Mouse (Mus musculus) left cerebral cortex, postnatal 10 days (tissue): Measurements from ENCODE around the gene Slitrk2. TPM values are rescaled to one million over a fixed set of nuclear protein-coding genes. Genes with fewer than 3 reads are reported as not detected.

Experiments
- DNase-seq, 2 experiments: peaks; one replicate each; pipeline ENCODE4 v3.0.0; 2021 to 2022; ENCODE audit warnings: low spot score in 2 of 2, mixed read lengths in 1 of 2; ENCODE audit errors: extremely low spot score in 1 of 2
- intact Hi-C: fragments of 180-260 bp; cut with DNase I; formaldehyde crosslinking; loops from one replicate; pipeline ENCODE4 v1.15.1; 2025
- total RNA-seq, 2 experiments: library from RNA; stranded (reverse); gene quantifications; 2 replicates each; pipeline ENCODE4 v1.2.3; 2021

Gene Slitrk2
- 10 to 100 TPM; 30.9 to 36.5 TPM for total RNA-seq

- intact Hi-C loops = no loop called here
- DNase-seq = peak; percentile 16 to 32
Measured at GRCm38 (mm10) chrX:66648911-66649620, at the start of gene Slitrk2. TSS of gene Slitrk2 (plus strand) at chrX:66649318.

GRCm38 (mm10) chrX:66605490-66605889 is 43.6 kb upstream of the Slitrk2 start:
- DNase-seq = peak in 1 of 2 experiments; percentile 1
- intact Hi-C loops = no loop called here

- DNase-seq = peak; percentile 57 to 69
- intact Hi-C loops = no loop called here
Measured at GRCm38 (mm10) chrX:66652455-66653144, 3.5 kb downstream of the Slitrk2 start.

GRCm38 (mm10) chrX:66657365-66657764 is 8.2 kb downstream of the Slitrk2 start:
- intact Hi-C loops = no loop called here
- no peak for DNase-seq

- intact Hi-C loops = no loop called here
- no peak for DNase-seq
Measured at GRCm38 (mm10) chrX:66676959-66677358, 27.8 kb downstream of the Slitrk2 start.

GRCm38 (mm10) chrX:66678646-66679045 is 29.5 kb downstream of the Slitrk2 start:
- intact Hi-C loops = no loop called here
- DNase-seq = no peak
